Mouse (Mus musculus) layer of hippocampus, postnatal 14 days (tissue): ENCODE data around the gene Vps36. TPM values are rescaled to one million over a fixed set of nuclear protein-coding genes. Genes with fewer than 3 reads are reported as not detected.

Experiments
- DNase-seq, 2 experiments: peaks; one replicate each; pipeline ENCODE4 v3.0.0; 2021 to 2022; ENCODE audit warnings: low spot score in 2 of 2, mixed read lengths in 1 of 2
- long read RNA-seq, 2 experiments: library from polyadenylated mRNA; stranded (forward); transcript quantifications; one replicate each; pipeline ENCODE4 v2.0.0; 2021
- total RNA-seq, 2 experiments: library from RNA; stranded (reverse); gene quantifications; 2 replicates each; pipeline ENCODE4 v1.2.3; 2021

The Vps36 gene
- 10 to 100 TPM; 31.6 to 37.6 TPM for total RNA-seq
- long read RNA-seq, experiment 1, transcript Vps36-201 (14 exons, 3,574 nt) = major isoform, 31 of 38 reads
- long read RNA-seq, experiment 1, partial matches to known transcripts = 4 of 38 reads
- long read RNA-seq, experiment 1, other reads (novel, unspliced or antisense) = 3 of 38 reads
- long read RNA-seq, experiment 2, transcript Vps36-201 (14 exons, 3,574 nt) = major isoform, 42 of 54 reads
- long read RNA-seq, experiment 2, partial matches to known transcripts = 6 of 54 reads
- long read RNA-seq, experiment 2, other reads (novel, unspliced or antisense) = 6 of 54 reads

GRCm38 (mm10) chr8:22192660-22193431, at the start of gene Vps36:
Gene Vps36, plus strand, starts transcription at chr8:22192809.
- peak; percentile 87 to 90 for DNase-seq

GRCm38 (mm10) chr8:22143764-22144491, 48.7 kb upstream of the Vps36 start:
- peak in 1 of 2 experiments; percentile 18 for DNase-seq

GRCm38 (mm10) chr8:22145831-22146230, 46.8 kb upstream of the Vps36 start:
- DNase-seq = no peak

- no peak for DNase-seq
These were observed 44.8 kb upstream of the Vps36 start for GRCm38 (mm10) chr8:22147706-22148366.

- no peak for DNase-seq
These were observed 44.3 kb upstream of the Vps36 start for GRCm38 (mm10) chr8:22148367-22148740.

GRCm38 (mm10) chr8:22149643-22150344, 42.8 kb upstream of the Vps36 start:
- DNase-seq = no peak

- no peak for DNase-seq
These were observed 42.3 kb upstream of the Vps36 start for GRCm38 (mm10) chr8:22150345-22150663.

GRCm38 (mm10) chr8:22162206-22162605, 30.4 kb upstream of the Vps36 start:
- no peak for DNase-seq

GRCm38 (mm10) chr8:22164431-22164830, 28.2 kb upstream of the Vps36 start:
- no peak for DNase-seq

GRCm38 (mm10) chr8:22165251-22166079, 27.1 kb upstream of the Vps36 start:
- no peak for DNase-seq

GRCm38 (mm10) chr8:22166080-22166603, 26.5 kb upstream of the Vps36 start, which contains the start of gene Nek3:
Gene Nek3, minus strand, starts transcription at chr8:22166435.
- peak; percentile 77 to 87 for DNase-seq

- no peak for DNase-seq
These were observed 23.4 kb upstream of the Vps36 start for GRCm38 (mm10) chr8:22169167-22169566.

- no peak for DNase-seq
These were observed 16.6 kb upstream of the Vps36 start for GRCm38 (mm10) chr8:22175966-22176365.

- DNase-seq = no peak
These were observed 7.7 kb upstream of the Vps36 start for GRCm38 (mm10) chr8:22184884-22185283.

- peak; percentile 84 to 88 for DNase-seq
These were observed 6.9 kb upstream of the Vps36 start, which contains the start of gene Ckap2 for GRCm38 (mm10) chr8:22185431-22186397. Gene Ckap2, minus strand, starts transcription at chr8:22185819.

- no peak for DNase-seq
These were observed 912 bp downstream of the Vps36 start for GRCm38 (mm10) chr8:22193432-22194010.

GRCm38 (mm10) chr8:22197914-22198313, 5.3 kb downstream of the Vps36 start:
- DNase-seq = no peak

GRCm38 (mm10) chr8:22199481-22199880, 6.9 kb downstream of the Vps36 start:
- DNase-seq = no peak
